Mouse (Mus musculus) adipocyte (in vitro differentiated cells): ENCODE measurements at regions not wholly inside any gene's neighbourhood (a gene's known extent, or its start where the extent isn't known, plus 50 kb on each side); places are given as distances from the start of the nearest gene placed in this dataset.

Source experiments
- DNase-seq: peaks from one replicate; pipeline ENCODE4 v3.0.0-alpha.2; 2016; ENCODE audit warnings: low spot score

DNA sequence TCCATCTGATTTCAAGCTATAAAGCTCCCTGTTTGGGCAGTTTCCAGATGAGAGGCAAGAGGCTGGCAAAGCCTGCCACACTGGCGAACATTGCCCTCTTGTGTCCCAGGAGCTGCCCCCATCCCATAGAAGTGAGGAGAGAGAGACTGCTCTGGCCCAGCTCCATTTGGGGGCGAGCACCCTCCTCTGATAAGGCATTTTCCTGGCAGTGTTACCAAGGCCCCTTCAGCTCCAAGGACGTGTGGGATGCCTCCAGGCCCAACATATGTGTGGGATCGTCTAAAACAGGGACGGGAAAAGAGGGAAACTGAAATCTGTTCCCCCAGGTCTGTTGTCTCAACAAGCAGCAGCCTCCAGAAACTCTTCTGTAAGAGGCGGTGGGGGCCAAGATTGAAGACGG, 88.0 kb upstream of the Csf3r start:
- DNase-seq, result no peak

DNA sequence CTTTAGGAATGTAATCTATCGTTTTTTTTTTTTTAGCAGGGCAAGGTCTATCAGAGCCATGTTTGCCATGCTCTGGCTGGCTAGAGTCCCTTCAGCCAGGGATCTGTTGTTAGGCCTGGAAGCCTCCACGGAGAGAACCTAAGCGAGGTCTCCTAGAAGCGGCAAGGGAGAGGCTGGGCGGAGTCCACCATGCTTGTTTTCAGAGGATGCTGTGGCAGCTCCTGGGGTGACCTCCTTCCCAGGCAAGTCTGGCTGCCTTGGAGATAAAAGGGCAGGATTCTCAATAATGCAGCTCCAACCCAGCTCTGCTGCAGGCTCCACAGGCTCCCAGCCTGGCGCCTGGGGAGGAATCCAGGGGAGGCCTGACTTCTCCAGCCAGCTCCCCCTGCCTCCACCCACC, 86.2 kb upstream of the Csf3r start:
- no peak for DNase-seq

DNA sequence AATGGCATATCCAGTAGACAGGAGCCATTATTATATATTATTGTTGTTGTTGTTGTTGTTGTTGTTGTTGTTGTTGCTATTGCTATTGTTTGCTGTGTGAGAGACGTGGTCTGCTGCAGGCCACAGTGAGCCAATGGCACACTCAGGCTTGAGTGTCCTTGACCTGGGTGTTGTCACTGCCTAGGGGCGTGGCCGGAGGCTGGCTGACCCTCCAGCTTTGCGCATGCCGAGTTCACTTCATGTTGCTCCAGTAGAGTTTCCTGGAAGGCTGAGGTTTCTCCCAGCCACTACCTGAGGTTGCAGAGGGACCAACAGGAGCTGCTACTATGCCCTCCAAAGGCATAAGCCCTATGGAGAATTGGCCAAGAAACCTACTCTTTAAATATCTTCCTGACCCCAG, 83.1 kb upstream of the Csf3r start:
- no peak for DNase-seq

DNA sequence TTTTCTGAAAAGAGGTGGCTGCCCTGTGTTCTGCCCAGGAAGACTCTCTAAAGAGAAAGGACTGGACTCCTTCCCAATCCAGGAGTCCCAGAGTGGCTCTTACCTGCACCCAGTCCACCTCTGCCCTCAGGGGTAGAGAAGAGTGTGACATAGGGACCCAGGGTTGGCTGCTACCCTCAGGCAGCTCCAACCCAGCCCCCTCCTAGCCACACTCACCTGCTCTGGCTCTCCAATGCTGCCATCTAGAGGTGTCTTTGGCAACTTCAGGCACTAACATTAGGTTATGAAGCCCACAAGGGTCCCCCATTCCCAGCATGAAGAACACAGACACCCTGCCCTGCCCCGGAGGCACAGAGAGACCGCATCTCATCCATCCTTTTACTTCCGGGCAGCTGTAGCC, 82.4 kb upstream of the Csf3r start:
- peak; percentile 3 for DNase-seq

DNA sequence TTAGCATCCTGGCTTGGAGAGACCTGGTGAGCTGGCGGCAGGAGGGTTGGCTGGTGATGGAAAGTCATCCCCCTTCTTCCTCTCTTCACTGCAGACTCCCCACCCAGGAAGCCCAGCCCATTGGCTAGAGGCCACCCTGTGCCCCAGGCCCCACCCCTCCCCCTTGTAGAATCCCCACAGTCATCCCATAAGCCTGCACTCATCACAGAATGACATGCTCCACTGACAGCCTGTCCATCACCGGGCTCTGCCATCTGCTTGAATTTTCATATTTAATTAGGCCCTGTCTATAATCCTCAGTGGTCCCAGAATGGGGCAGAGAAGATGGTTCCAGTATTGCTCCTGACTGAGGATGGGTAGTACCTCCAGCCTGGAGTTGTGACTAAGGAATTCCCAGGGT, 79.3 kb upstream of the Csf3r start:
- no peak for DNase-seq

DNA sequence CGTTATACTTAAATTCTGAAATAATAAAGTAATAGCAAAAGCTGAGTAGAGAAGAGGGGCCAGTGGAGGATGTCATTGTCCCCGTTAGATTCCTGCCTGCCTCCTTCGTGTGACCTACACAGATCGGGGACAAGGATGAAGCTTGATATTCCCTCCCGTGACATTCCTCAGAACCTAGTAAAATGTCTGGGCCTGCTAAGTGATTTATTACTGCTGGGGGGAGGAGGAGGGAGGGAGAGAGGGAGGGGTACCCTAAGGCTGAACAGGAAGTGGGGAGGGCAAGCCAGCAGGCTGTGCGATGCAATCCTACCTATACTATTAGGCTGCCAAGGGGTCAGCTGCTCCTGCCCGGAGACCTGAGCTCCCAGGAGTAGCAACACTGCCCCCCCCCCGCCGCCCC, 64.9 kb upstream of the Csf3r start:
- DNase-seq, result no peak

DNA sequence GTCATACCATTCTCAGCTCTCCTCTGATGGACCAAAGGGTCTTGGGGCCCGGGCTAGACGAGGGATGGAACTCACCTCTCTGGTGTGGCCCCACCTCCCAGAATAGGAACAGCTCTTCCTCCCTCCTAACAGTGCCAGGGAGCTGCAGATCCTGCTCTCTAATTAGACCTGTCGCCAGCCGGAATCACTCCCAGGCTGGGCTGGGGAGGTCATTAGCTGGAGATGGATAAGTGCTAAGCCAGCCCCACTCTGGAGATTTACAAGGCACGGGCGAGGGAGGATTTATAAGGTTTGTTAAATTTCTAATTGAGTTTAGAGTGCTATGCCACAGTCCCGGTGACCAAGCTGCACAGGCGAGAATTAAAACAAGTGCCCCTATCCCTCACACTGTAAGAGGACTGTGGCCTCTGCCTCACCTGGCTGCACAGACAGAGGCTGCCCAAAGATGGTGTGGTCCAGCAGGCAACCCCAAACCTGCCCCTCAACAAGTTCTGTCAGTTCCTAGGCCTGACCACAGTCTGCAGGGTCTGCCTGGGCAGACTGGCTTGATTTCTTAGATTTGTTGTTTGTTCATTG, 63.6 kb upstream of the Csf3r start:
- DNase-seq, result no peak

DNA sequence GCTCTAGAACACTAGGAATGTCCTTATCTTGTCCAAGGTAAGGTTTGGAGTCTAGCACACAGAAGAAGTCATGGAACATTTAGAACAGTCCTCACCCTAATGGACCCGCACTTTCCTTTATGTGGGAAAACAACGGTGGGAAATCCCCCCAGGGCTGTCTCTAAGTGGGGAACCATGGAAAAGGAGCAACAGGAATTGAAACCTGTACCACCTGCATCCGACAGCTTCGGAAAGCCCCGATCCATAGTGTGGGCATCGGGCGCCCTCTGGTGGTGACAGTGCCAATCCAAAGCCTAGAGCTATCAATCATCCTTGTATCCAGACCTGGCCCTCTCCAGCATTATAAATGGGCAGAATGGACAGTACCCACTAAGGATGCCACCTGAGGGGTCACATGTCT, 61.7 kb upstream of the Csf3r start:
- DNase-seq, result peak; percentile 72
